Comparison of ENCODE assay signal across 26 mouse cellular contexts in the genomic region with DNA sequence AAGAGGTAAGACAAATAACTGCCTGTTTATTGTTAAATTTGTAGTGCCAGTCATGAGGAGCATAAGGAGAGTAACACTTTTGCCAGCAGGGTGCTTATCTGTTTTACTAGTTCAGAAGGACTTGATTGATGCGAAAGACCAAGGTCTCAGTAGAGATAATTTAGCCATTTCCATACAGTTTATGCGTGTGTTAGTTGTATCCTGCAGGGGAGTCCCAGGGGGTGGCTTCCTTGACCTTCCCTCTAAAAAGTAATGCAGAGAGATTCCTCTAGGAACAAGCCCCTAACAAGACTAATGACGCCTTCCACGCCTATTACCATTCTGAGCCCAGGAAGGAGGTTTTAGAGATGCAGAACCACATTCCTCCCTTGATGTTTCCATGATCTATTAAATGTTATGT.
A peak's percentile ranks its signal among the peaks of the same experiment; 100 is the strongest.
DNase-seq lines count a peak whose midpoint lies in the region; ATAC-seq and TF ChIP-seq lines count a peak whose summit lies in the region.
"Had no signal": no experiment of that assay in that cellular context is flagged by ENCODE, and none has a peak within 500 bp of the region (broad histone marks: within the 10 kb centered on the region; RNA-seq: fewer than 3 reads in every experiment).

No protein-coding gene starts in this region.

- 43% methylated on average over 4 of the region's 4 CpGs for WGBS in forebrain, embryonic 12.5 days
- 54% methylated on average over 4 of the region's 4 CpGs for WGBS in forebrain, embryonic 14.5 days
- WGBS in neural tube, embryonic 11.5 days, result 8% methylated on average over 4 of the region's 4 CpGs
- 15% methylated on average over 4 of the region's 4 CpGs for whole genome bisulfite sequencing in neural tube, embryonic 15.5 days

- no peak for DNase-seq in forebrain, embryonic 14.5 days (ENCODE audit: low spot score)
- DNase-seq in neural tube, embryonic 11.5 days (ENCODE audit: low spot score), result peak; percentile 19
- DNase-seq in brain, embryonic 14.5 days (ENCODE audit: low read depth), result peak; percentile 9
- DNase-seq in mesoderm, embryonic 11.5 days (ENCODE audit: low read depth, low spot score), result peak; percentile 37
- no peak for DNase-seq in thymus, postnatal 0 days (ENCODE audit: low spot score)
- DNase-seq in cerebellum, adult 11-12 months, result no peak
- DNase-seq: adrenal gland, postnatal 25 days; cerebellum, adult 2 months; cerebellum, adult 9-11 months; cerebellum, postnatal 25 days; gastrocnemius, postnatal 25 days; heart, adult 18-20 months; heart, postnatal 10 days; heart, postnatal 36 days had no signal

- H3K4me1 ChIP-seq in forebrain, embryonic 12.5 days, result peaks cover 5% of the 10 kb centered on the region
- 0 out of 2 replicates have a peak, but pooled peaks cover 3% of the 10 kb centered on the region for H3K4me1 ChIP-seq in forebrain, embryonic 14.5 days (ENCODE audit: control insufficient read depth, insufficient read depth, low read length)
- no peaks in the 10 kb centered on the region; the same call in 1 of the 2 replicates for H3K4me1 ChIP-seq in neural tube, embryonic 11.5 days (ENCODE audit: control insufficient read depth, insufficient read depth, low read length)
- H3K4me1 ChIP-seq in neural tube, embryonic 15.5 days, result no peaks in the 10 kb centered on the region
- H3K4me1 ChIP-seq: embryonic facial prominence, embryonic 10.5 days; embryonic facial prominence, embryonic 13.5 days; heart, embryonic 12.5 days; heart, embryonic 15.5 days had no signal

- no peak for TF ChIP-seq CTCF in brain, embryonic 14.5 days (IDR thresholded peaks at IDR 0.05; ENCODE audit: borderline replicate concordance, extremely low read depth, insufficient read depth, insufficient read length)

- H3K4me3 ChIP-seq in forebrain, embryonic 12.5 days (replicated peaks), result no peak overlapping the region
- H3K4me3 ChIP-seq in forebrain, embryonic 14.5 days (ENCODE audit: low read depth, low read length), result no peak overlapping the region
- H3K4me3 ChIP-seq in neural tube, embryonic 11.5 days (ENCODE audit: low read depth, low read length), result no peak overlapping the region
- H3K4me3 ChIP-seq in neural tube, embryonic 15.5 days (replicated peaks), result no peak overlapping the region
- H3K4me3 ChIP-seq: embryonic facial prominence, embryonic 10.5 days; embryonic facial prominence, embryonic 13.5 days; forebrain, embryonic 10.5 days; forebrain, embryonic 15.5 days; heart, embryonic 12.5 days; heart, embryonic 15.5 days; hindbrain, embryonic 10.5 days had no signal

- H3K9ac ChIP-seq in forebrain, embryonic 12.5 days, result no peak overlapping the region
- H3K9ac ChIP-seq in forebrain, embryonic 14.5 days (ENCODE audit: low read length), result no peak overlapping the region
- H3K9ac ChIP-seq in neural tube, embryonic 11.5 days (ENCODE audit: low read length), result no peak overlapping the region
- H3K9ac ChIP-seq in neural tube, embryonic 15.5 days (replicated peaks), result no peak overlapping the region
- H3K9ac ChIP-seq: embryonic facial prominence, embryonic 13.5 days; forebrain, embryonic 15.5 days; heart, embryonic 12.5 days; heart, embryonic 15.5 days; hindbrain, embryonic 14.5 days had no signal

- no peak overlapping the region for H3K4me2 ChIP-seq in forebrain, embryonic 12.5 days
- no peak overlapping the region for H3K4me2 ChIP-seq in forebrain, embryonic 14.5 days (ENCODE audit: low read length)
- no peak overlapping the region for H3K4me2 ChIP-seq in neural tube, embryonic 11.5 days (ENCODE audit: low read depth)
- no peak overlapping the region for H3K4me2 ChIP-seq in neural tube, embryonic 15.5 days
- H3K4me2 ChIP-seq: embryonic facial prominence, embryonic 13.5 days; forebrain, embryonic 15.5 days; heart, embryonic 12.5 days; heart, embryonic 15.5 days; hindbrain, embryonic 14.5 days had no signal

- H3K36me3 ChIP-seq in forebrain, embryonic 12.5 days (replicated peaks), result no peaks in the 10 kb centered on the region
- no peaks in the 10 kb centered on the region for H3K36me3 ChIP-seq in forebrain, embryonic 14.5 days (ENCODE audit: control insufficient read depth, insufficient read depth, low read length)
- H3K36me3 ChIP-seq in neural tube, embryonic 11.5 days (ENCODE audit: control insufficient read depth, insufficient read depth, low read length), result no peaks in the 10 kb centered on the region
- H3K36me3 ChIP-seq in neural tube, embryonic 15.5 days, result no peaks in the 10 kb centered on the region
- H3K36me3 ChIP-seq: embryonic facial prominence, embryonic 10.5 days; embryonic facial prominence, embryonic 13.5 days; forebrain, embryonic 10.5 days; forebrain, embryonic 15.5 days; heart, embryonic 12.5 days; heart, embryonic 15.5 days; hindbrain, embryonic 10.5 days had no signal

- no peak overlapping the region for H3K27ac ChIP-seq in forebrain, embryonic 12.5 days
- H3K27ac ChIP-seq in forebrain, embryonic 14.5 days (ENCODE audit: low read depth, low read length), result no peak overlapping the region
- no peak overlapping the region for H3K27ac ChIP-seq in neural tube, embryonic 11.5 days (ENCODE audit: low read depth, low read length)
- no peak overlapping the region for H3K27ac ChIP-seq in neural tube, embryonic 15.5 days (replicated peaks)
- H3K27ac ChIP-seq: embryonic facial prominence, embryonic 10.5 days; embryonic facial prominence, embryonic 13.5 days; forebrain, embryonic 10.5 days; forebrain, embryonic 15.5 days; heart, embryonic 15.5 days; hindbrain, embryonic 10.5 days; hindbrain, embryonic 14.5 days had no signal

- TF ChIP-seq POLR2A in brain, embryonic 14.5 days (IDR thresholded peaks at IDR 0.05; ENCODE audit: borderline replicate concordance, extremely low read depth, insufficient read depth, insufficient read length, poor library complexity, severe bottlenecking), result no peak

- no peaks in the 10 kb centered on the region for H3K27me3 ChIP-seq in forebrain, embryonic 12.5 days
- no peaks in the 10 kb centered on the region for H3K27me3 ChIP-seq in forebrain, embryonic 14.5 days (replicated peaks; ENCODE audit: control insufficient read depth, insufficient read depth, low read length)
- H3K27me3 ChIP-seq in neural tube, embryonic 11.5 days (ENCODE audit: control insufficient read depth, insufficient read depth, low read length), result no peaks in the 10 kb centered on the region
- no peaks in the 10 kb centered on the region for H3K27me3 ChIP-seq in neural tube, embryonic 15.5 days (replicated peaks)
- H3K27me3 ChIP-seq: embryonic facial prominence, embryonic 13.5 days; forebrain, embryonic 15.5 days; heart, embryonic 12.5 days; heart, embryonic 15.5 days had no signal

- H3K9me3 ChIP-seq in forebrain, embryonic 12.5 days, result no peaks in the 10 kb centered on the region
- no peaks in the 10 kb centered on the region for H3K9me3 ChIP-seq in forebrain, embryonic 14.5 days (replicated peaks; ENCODE audit: control insufficient read depth, low read length)
- no peaks in the 10 kb centered on the region for H3K9me3 ChIP-seq in neural tube, embryonic 11.5 days (ENCODE audit: control insufficient read depth, low read length)
- H3K9me3 ChIP-seq in neural tube, embryonic 15.5 days (replicated peaks), result no peaks in the 10 kb centered on the region
- H3K9me3 ChIP-seq: embryonic facial prominence, embryonic 10.5 days; embryonic facial prominence, embryonic 13.5 days; forebrain, embryonic 10.5 days; forebrain, embryonic 15.5 days; heart, embryonic 12.5 days; heart, embryonic 15.5 days; hindbrain, embryonic 10.5 days had no signal

- ATAC-seq in forebrain, embryonic 12.5 days (ENCODE audit: low FRiP score), result peak; percentile 51; the same call in 1 of the 2 replicates
- ATAC-seq in forebrain, embryonic 14.5 days, result no peak
- peak; percentile 21; the same call in 1 of the 2 replicates for ATAC-seq in neural tube, embryonic 11.5 days (ENCODE audit: insufficient read depth, low FRiP score, low TSS enrichment)
- ATAC-seq in neural tube, embryonic 15.5 days (ENCODE audit: low FRiP score), result no peak
- ATAC-seq: CD4-positive, CD25-positive, alpha-beta regulatory T cell, adult 4 months; forebrain, embryonic 15.5 days; intestine, postnatal 0 days had no signal

Comparison
In these comparisons a context has a peak if more than half of its experiments do, and no peak if none do; other contexts are left out.
1. ATAC-seq: peak in forebrain, embryonic 12.5 days (single experiment) and neural tube, embryonic 11.5 days (single experiment); none in forebrain, embryonic 14.5 days (single experiment) and neural tube, embryonic 15.5 days (single experiment).
2. DNase-seq: peak in neural tube, embryonic 11.5 days (single experiment), brain, embryonic 14.5 days (single experiment) and mesoderm, embryonic 11.5 days (single experiment); none in forebrain, embryonic 14.5 days (single experiment), thymus, postnatal 0 days (single experiment) and cerebellum, adult 11-12 months (single experiment).